Mouse (Mus musculus) MN1 (cell line): ENCODE measurements at regions not wholly inside any gene's neighbourhood (a gene's known extent, or its start where the extent isn't known, plus 50 kb on each side); places are given as distances from the start of the nearest gene placed in this dataset.

ENCODE experiments used
- DNase-seq: peaks from one replicate; pipeline ENCODE4 v3.0.0-alpha.2; 2016; ENCODE audit warnings: low spot score

- no peak for DNase-seq
Observed at GRCm38 (mm10) chr11:56290651-56291578, 250.1 kb upstream of the Nmur2 start.

GRCm38 (mm10) chr11:56285575-56286260, 244.9 kb upstream of the Nmur2 start:
- no peak for DNase-seq

- DNase-seq: no peak
Observed at GRCm38 (mm10) chr11:56281201-56281600, 240.4 kb upstream of the Nmur2 start.

GRCm38 (mm10) chr11:56280216-56280615, 239.4 kb upstream of the Nmur2 start:
- DNase-seq: no peak

GRCm38 (mm10) chr11:56269915-56270493, 229.2 kb upstream of the Nmur2 start:
- DNase-seq: no peak

- DNase-seq: no peak
Observed at GRCm38 (mm10) chr11:56262726-56263125, 221.9 kb upstream of the Nmur2 start.

GRCm38 (mm10) chr11:56256356-56256755, 215.5 kb upstream of the Nmur2 start:
- no peak for DNase-seq

GRCm38 (mm10) chr11:56254437-56254836, 213.6 kb upstream of the Nmur2 start:
- no peak for DNase-seq

GRCm38 (mm10) chr11:56247333-56247823, 206.6 kb upstream of the Nmur2 start:
- no peak for DNase-seq

- DNase-seq: no peak
Observed at GRCm38 (mm10) chr11:56246549-56247332, 205.9 kb upstream of the Nmur2 start.

- no peak for DNase-seq
Observed at GRCm38 (mm10) chr11:56244951-56245350, 204.1 kb upstream of the Nmur2 start.

GRCm38 (mm10) chr11:56243447-56243846, 202.6 kb upstream of the Nmur2 start:
- DNase-seq: no peak

- no peak for DNase-seq
Observed at GRCm38 (mm10) chr11:56238745-56239144, 197.9 kb upstream of the Nmur2 start.

- no peak for DNase-seq
Observed at GRCm38 (mm10) chr11:56224999-56225398, 184.2 kb upstream of the Nmur2 start.

- DNase-seq: no peak
Observed at GRCm38 (mm10) chr11:56215706-56216105, 174.9 kb upstream of the Nmur2 start.

- DNase-seq: no peak
Observed at GRCm38 (mm10) chr11:56201844-56202243, 161.0 kb upstream of the Nmur2 start.

GRCm38 (mm10) chr11:56195316-56195715, 154.5 kb upstream of the Nmur2 start:
- no peak for DNase-seq

GRCm38 (mm10) chr11:56193426-56193825, 152.6 kb upstream of the Nmur2 start:
- DNase-seq: no peak

GRCm38 (mm10) chr11:56173895-56174294, 133.1 kb upstream of the Nmur2 start:
- no peak for DNase-seq

- no peak for DNase-seq
Observed at GRCm38 (mm10) chr11:56173246-56173645, 132.4 kb upstream of the Nmur2 start.

GRCm38 (mm10) chr11:56169576-56169975, 128.8 kb upstream of the Nmur2 start:
- DNase-seq: no peak

GRCm38 (mm10) chr11:56166849-56167248, 126.0 kb upstream of the Nmur2 start:
- DNase-seq: no peak
